Mouse (Mus musculus) MEL (cell line): ENCODE measurements around the gene Kif5c. TPM values are rescaled to one million over a fixed set of nuclear protein-coding genes. Genes with fewer than 3 reads are reported as not detected.

Experiments used
- DNase-seq: peaks from one replicate; pipeline ENCODE4 v3.0.0; 2011; ENCODE audit warnings: low read depth, low spot score
- H3K27ac ChIP-seq: 2 replicates; pipeline ENCODE4 v1.5.1; 2012; ENCODE audit warnings: low read depth, mild to moderate bottlenecking, control low read depth, low read length, moderate library complexity; ENCODE audit not compliant: control insufficient read depth
- H3K27me3 ChIP-seq, 2 experiments: fragments of 150-350 bp in 1 of 2; sonication (generic) in 1 of 2; 2 replicates each; pipeline ENCODE4 v1.6.1; 2012; ENCODE audit warnings: low read length in 2 of 2, mild to moderate bottlenecking in 2 of 2, improper control_type of control experiment in 1 of 2, moderate library complexity in 1 of 2; ENCODE audit not compliant: insufficient read depth in 2 of 2, control insufficient read depth in 1 of 2
- H3K36me3 ChIP-seq, 2 experiments: 2 replicates each; pipeline ENCODE4 v1.6.1; 2012 to 2014; ENCODE audit warnings: low read length in 2 of 2, improper control_type of control experiment in 1 of 2, inconsistent platforms in 1 of 2, mild to moderate bottlenecking in 1 of 2; ENCODE audit not compliant: insufficient read depth in 2 of 2, control insufficient read depth in 1 of 2
- H3K4me1 ChIP-seq, 2 experiments: fragments of 150-350 bp in 1 of 2; sonication (generic) in 1 of 2; 2 replicates each; pipeline ENCODE4 v1.6.1; 2012; ENCODE audit warnings: low read length in 2 of 2, improper control_type of control experiment in 1 of 2, mild to moderate bottlenecking in 1 of 2; ENCODE audit not compliant: insufficient read depth in 2 of 2, control insufficient read depth in 1 of 2
- H3K4me3 ChIP-seq, 2 experiments: fragments of 150-350 bp in 1 of 2; sonication (generic) in 1 of 2; 2 replicates each; pipeline ENCODE4 v1.5.1; 2012; ENCODE audit warnings: low read depth in 2 of 2, low read length in 2 of 2, mild to moderate bottlenecking in 2 of 2, moderate library complexity in 2 of 2, control low read depth in 1 of 2, improper control_type of control experiment in 1 of 2; ENCODE audit not compliant: control insufficient read depth in 1 of 2, insufficient read depth in 1 of 2
- H3K79me2 ChIP-seq: 2 replicates; pipeline ENCODE4 v1.6.1; 2012; ENCODE audit warnings: mild to moderate bottlenecking, low read length, moderate library complexity; ENCODE audit not compliant: control insufficient read depth, poor library complexity, insufficient read depth
- H3K9ac ChIP-seq: 2 replicates; pipeline ENCODE4 v1.6.1; 2012; ENCODE audit warnings: low read depth, mild to moderate bottlenecking, control low read depth, low read length, moderate library complexity; ENCODE audit not compliant: control insufficient read depth, poor library complexity, severe bottlenecking
- H3K9me3 ChIP-seq: fragments of 150-350 bp; sonication (generic); replicated peaks from 2 replicates; pipeline ENCODE4 v1.6.1; 2012; ENCODE audit warnings: mild to moderate bottlenecking, low read length, improper control_type of control experiment, moderate library complexity; ENCODE audit not compliant: insufficient read depth
- BHLHE40 ChIP-seq: IDR thresholded peaks from 2 replicates; pipeline ENCODE4 v1.6.1; 2012; ENCODE audit warnings: low read depth, mild to moderate bottlenecking, inconsistent platforms, low read length, improper control_type of control experiment, borderline replicate concordance
- CHD1 ChIP-seq: IDR thresholded peaks from 2 replicates; pipeline ENCODE4 v1.6.1; 2012; ENCODE audit warnings: low read depth, mild to moderate bottlenecking, inconsistent platforms, low read length, improper control_type of control experiment
- CTCF ChIP-seq, 3 experiments: IDR thresholded peaks in 2 of 3; conservative IDR thresholded peaks in 1 of 3; 2 replicates each; pipeline ENCODE4 v1.5.1; 2011 to 2012; ENCODE audit warnings: low read length in 3 of 3, low read depth in 2 of 3, mild to moderate bottlenecking in 2 of 3, improper control_type of control experiment in 1 of 3, inconsistent platforms in 1 of 3, mixed read lengths in 1 of 3, moderate library complexity in 1 of 3; ENCODE audit not compliant: control insufficient read depth in 1 of 3, insufficient read depth in 1 of 3, poor library complexity in 1 of 3, severe bottlenecking in 1 of 3
- ELF1 ChIP-seq: IDR thresholded peaks from 2 replicates; pipeline ENCODE4 v1.6.1; 2014; ENCODE audit warnings: low read depth, mild to moderate bottlenecking, inconsistent platforms, low read length, improper control_type of control experiment, moderate library complexity
- EP300 ChIP-seq, 2 experiments: IDR thresholded peaks; 2 replicates each; pipeline ENCODE4 v1.6.1; 2011; ENCODE audit warnings: improper control_type of control experiment in 2 of 2, low read length in 2 of 2, low read depth in 1 of 2, mild to moderate bottlenecking in 1 of 2
- ETS1 ChIP-seq: IDR thresholded peaks from 2 replicates; pipeline ENCODE4 v1.6.1; 2012; ENCODE audit warnings: low read depth, mild to moderate bottlenecking, inconsistent platforms, low read length, improper control_type of control experiment, moderate library complexity
- GABPA ChIP-seq: IDR thresholded peaks from 2 replicates; pipeline ENCODE4 v1.6.1; 2012; ENCODE audit warnings: low read depth, mild to moderate bottlenecking, inconsistent platforms, low read length, improper control_type of control experiment, moderate library complexity
- GATA1 ChIP-seq: IDR thresholded peaks from 2 replicates; pipeline ENCODE4 v1.6.1; 2011; ENCODE audit warnings: low read depth, low read length, improper control_type of control experiment
- HCFC1 ChIP-seq: IDR thresholded peaks from 2 replicates; pipeline ENCODE4 v1.6.1; 2012; ENCODE audit warnings: low read depth, mild to moderate bottlenecking, inconsistent platforms, low read length, improper control_type of control experiment, moderate library complexity
- KAT2A ChIP-seq: conservative IDR thresholded peaks from 2 replicates; pipeline ENCODE4 v1.6.1; 2012; ENCODE audit warnings: low read depth, low read length, improper control_type of control experiment, inconsistent platforms
- MAFK ChIP-seq: IDR thresholded peaks from 2 replicates; pipeline ENCODE4 v1.6.1; 2011; ENCODE audit warnings: low read depth, mild to moderate bottlenecking, low read length, improper control_type of control experiment, borderline replicate concordance
- MAX ChIP-seq: IDR thresholded peaks from 2 replicates; pipeline ENCODE4 v1.6.1; 2011; ENCODE audit warnings: low read length, improper control_type of control experiment
- MXI1 ChIP-seq: IDR thresholded peaks from 2 replicates; pipeline ENCODE4 v1.6.1; 2011; ENCODE audit warnings: mild to moderate bottlenecking, low read depth, low read length, improper control_type of control experiment
- NELFE ChIP-seq: IDR thresholded peaks from 2 replicates; pipeline ENCODE4 v1.6.1; 2011; ENCODE audit warnings: low read depth, low read length, improper control_type of control experiment
- POLR2AphosphoS2 ChIP-seq: IDR thresholded peaks from 2 replicates; pipeline ENCODE4 v1.6.1; 2011; ENCODE audit warnings: low read length, improper control_type of control experiment
- POLR2AphosphoS5 ChIP-seq: IDR thresholded peaks from 2 replicates; pipeline ENCODE4 v1.6.1; 2012; ENCODE audit warnings: low read depth, borderline replicate concordance, mild to moderate bottlenecking, inconsistent platforms, low read length, moderate library complexity, mixed read lengths
- RCOR1 ChIP-seq: IDR thresholded peaks from 2 replicates; pipeline ENCODE4 v1.6.1; 2012; ENCODE audit warnings: low read depth, mild to moderate bottlenecking, inconsistent platforms, low read length, improper control_type of control experiment
- SIN3A ChIP-seq: IDR thresholded peaks from 2 replicates; pipeline ENCODE4 v1.6.1; 2012; ENCODE audit warnings: low read length, improper control_type of control experiment, inconsistent platforms
- SMC3 ChIP-seq: IDR thresholded peaks from 2 replicates; pipeline ENCODE4 v1.6.1; 2011; ENCODE audit warnings: low read depth, low read length, improper control_type of control experiment
- TAL1 ChIP-seq: IDR thresholded peaks from 2 replicates; pipeline ENCODE4 v1.6.1; 2012; ENCODE audit warnings: mild to moderate bottlenecking, inconsistent platforms, low read length, moderate library complexity, mixed read lengths
- ZC3H11A ChIP-seq: IDR thresholded peaks from 2 replicates; pipeline ENCODE4 v1.6.1; 2012; ENCODE audit warnings: low read depth, mild to moderate bottlenecking, inconsistent platforms, low read length, improper control_type of control experiment
- ZMIZ1 ChIP-seq: IDR thresholded peaks from 2 replicates; pipeline ENCODE4 v1.6.1; 2012; ENCODE audit warnings: low read depth, mild to moderate bottlenecking, inconsistent platforms, low read length, improper control_type of control experiment, moderate library complexity
- polyA plus RNA-seq, 2 experiments: library from polyadenylated mRNA; stranded (reverse) in 1 of 2; unstranded in 1 of 2; fragments of >175 nt in 1 of 2; fragments of >200 nt in 1 of 2; gene quantifications; 2 replicates each; pipeline versions ENCODE4 v1.2.1 to v1.2.4; 2012; ENCODE audit warnings: low replicate concordance in 2 of 2, low read depth in 1 of 2; ENCODE audit not compliant: insufficient read length in 2 of 2, insufficient read depth in 1 of 2, missing spikeins in 1 of 2
- total RNA-seq: library from RNA; depleted of rRNA; stranded (reverse); fragments of 300-350 nt; gene quantifications from 2 replicates; pipeline ENCODE4 v1.2.3, GENCODE M21; 2012; rRNA removed

The Kif5c gene
- total and polyA plus RNA-seq, 3 experiments = 0.26 to 0.39 TPM; not detected in 1

DNA sequence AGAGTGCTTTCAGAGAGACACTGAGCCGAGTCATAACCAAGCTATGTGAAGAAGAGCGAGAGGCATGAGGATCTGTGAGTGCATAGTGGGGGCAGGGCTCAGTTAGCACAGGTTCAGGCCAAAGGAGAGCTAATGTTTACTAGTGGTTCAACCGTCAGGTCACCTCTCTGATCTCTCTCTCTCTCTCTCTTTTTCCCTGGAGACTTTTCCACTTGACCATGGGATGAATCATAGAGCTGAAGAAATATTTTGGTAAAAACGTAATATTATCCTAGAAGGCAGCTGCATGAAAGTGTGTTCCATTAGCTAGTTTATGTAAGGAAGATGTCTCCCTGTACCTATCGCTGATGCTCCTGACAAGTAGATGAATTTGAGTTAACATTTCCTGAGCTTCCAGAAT lies 199.0 kb downstream of the Kif5c start:
- H3K79me2 ChIP-seq = no peaks in the 10 kb centered on the region
- H3K4me3 ChIP-seq = no peak overlapping the region
- no peaks in the 10 kb centered on the region for H3K36me3 ChIP-seq
- H3K9me3 ChIP-seq = no peaks in the 10 kb centered on the region
- DNase-seq = no peak
- H3K27ac ChIP-seq = no peak overlapping the region
- TF ChIP-seq MXI1 (no peak), ETS1 (no peak), TAL1 (no peak), BHLHE40 (no peak), SIN3A (no peak), EP300 (IDR thresholded peaks at IDR 0.05; ENCODE audit: low read depth in 1 of 2, low read length in 2 of 2) (no peak), SMC3 (no peak), HCFC1 (no peak), NELFE (no peak), POLR2AphosphoS5 (no peak), CTCF (IDR thresholded peaks at IDR 0.05 in 2 of 3, conservative IDR thresholded peaks at IDR 0.05 in 1 of 3; ENCODE audit: control insufficient read depth in 1 of 3, insufficient read depth in 1 of 3, low read depth in 2 of 3, low read length in 3 of 3, poor library complexity in 1 of 3, severe bottlenecking in 1 of 3) (no peak), MAX (no peak), ELF1 (no peak), RCOR1 (no peak), MAFK (no peak), GATA1 (no peak), GABPA (no peak)
- TF ChIP-seq, all 39 proteins: peak for 0
- Histone ChIP-seq H3K4me1 (peaks cover 0 to 4% of the 10 kb centered on the region in 2 experiments; a peak in 1 of 4 replicates), H3K9ac (no peak overlapping the region), H3K27me3 (no peaks in the 10 kb centered on the region)

DNA sequence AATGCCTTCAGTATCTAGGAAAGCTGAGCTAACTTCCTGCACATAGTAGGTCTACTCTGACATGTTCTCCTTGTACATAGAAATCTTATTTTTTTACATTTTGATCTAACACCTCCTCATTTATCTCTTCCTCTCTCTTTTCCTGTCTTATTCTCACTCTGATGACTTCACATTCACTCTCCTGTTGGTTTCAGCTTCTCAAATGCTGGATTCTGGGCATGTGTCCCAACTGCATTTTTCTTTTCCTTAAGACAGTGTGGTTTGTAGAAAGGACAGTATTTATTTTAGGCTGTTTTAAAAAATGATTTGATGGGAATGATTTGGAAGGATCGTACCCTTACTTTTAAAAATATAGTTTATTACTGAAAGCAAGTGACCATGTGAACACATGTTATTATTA lies 203.2 kb downstream of the Kif5c start:
- Histone ChIP-seq H3K27ac (no peak overlapping the region), H3K36me3 (no peaks in the 10 kb centered on the region), H3K27me3 (no peaks in the 10 kb centered on the region), H3K4me1 (no peaks in the 10 kb centered on the region), H3K4me3 (no peak overlapping the region), H3K9me3 (no peaks in the 10 kb centered on the region), H3K9ac (no peak overlapping the region), H3K79me2 (no peaks in the 10 kb centered on the region)
- TF ChIP-seq KAT2A (no peak), CTCF (IDR thresholded peaks at IDR 0.05 in 2 of 3, conservative IDR thresholded peaks at IDR 0.05 in 1 of 3; ENCODE audit: control insufficient read depth in 1 of 3, insufficient read depth in 1 of 3, low read depth in 2 of 3, low read length in 3 of 3, poor library complexity in 1 of 3, severe bottlenecking in 1 of 3) (no peak), POLR2AphosphoS2 (no peak), NELFE (no peak), ZC3H11A (no peak), CHD1 (no peak), SMC3 (no peak), ZMIZ1 (no peak), POLR2AphosphoS5 (no peak), GATA1 (no peak)
- no peak for DNase-seq

Other genes starting within 250 kb of the Kif5c start
- gene Epc2, start 167.8 kb upstream of the Kif5c start, total RNA-seq = 14.3 and 15.1 TPM in 2 replicates
- gene Epc2, start 167.8 kb upstream of the Kif5c start, polyA plus RNA-seq = 10 to 100 TPM in 1 of 2 experiments, not detected in 1; 15.4 TPM
- gene Lypd6b, start 168.4 kb downstream of the Kif5c start, total RNA-seq = not detected in 2 replicates
- not detected for gene Lypd6b, start 168.4 kb downstream of the Kif5c start, polyA plus RNA-seq